Mouse (Mus musculus): ENCODE measurements around the gene Thap3. TPM values are rescaled to one million over a fixed set of nuclear protein-coding genes. Genes with fewer than 3 reads are reported as not detected.
A peak's percentile ranks its signal among the peaks of the same experiment; 100 is the strongest.

Gene Thap3
- polyA plus RNA-seq, 1 experiment = 2.4 TPM

DNA sequence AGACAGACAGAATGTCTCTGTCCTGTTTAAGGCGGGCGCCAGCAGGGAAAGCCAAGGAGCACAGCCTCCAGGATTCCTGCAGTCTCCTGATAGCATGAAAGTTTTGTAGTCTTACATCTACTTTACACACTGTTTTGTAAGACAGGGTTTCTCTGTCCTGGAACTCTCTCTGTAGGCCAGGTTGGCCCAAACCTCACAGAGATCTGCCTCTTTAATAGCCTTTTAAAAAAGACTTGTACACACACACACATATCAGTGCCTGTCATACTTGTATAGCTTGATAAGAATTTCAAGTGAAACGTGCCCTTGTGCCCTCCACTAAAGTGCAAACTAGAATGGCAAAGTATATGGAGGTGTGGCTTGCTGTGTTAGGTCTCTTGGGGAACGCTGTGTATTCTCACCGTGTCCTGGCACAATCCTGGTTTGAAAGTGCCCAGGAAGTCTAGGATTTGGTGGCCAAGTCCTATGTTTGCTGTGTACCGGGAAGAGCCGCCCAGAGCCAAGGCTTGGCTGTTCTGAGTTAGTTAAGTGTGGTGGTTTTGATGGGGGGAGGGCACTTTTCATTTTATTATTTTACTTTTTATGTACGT lies 22.5 kb upstream of the Thap3 start:
- no peak for TF ChIP-seq GATA1 (IDR thresholded peaks at IDR 0.05; ENCODE audit: low read length)
- no peak for TF ChIP-seq TAL1 (IDR thresholded peaks at IDR 0.05; ENCODE audit: low read length)
- H3K27me3 ChIP-seq (ENCODE audit: control insufficient read depth) = peaks cover 34% of the 10 kb centered on the region
- H3K4me3 ChIP-seq (replicated peaks) = peak overlapping the region; percentile 84
- H3K36me3 ChIP-seq (ENCODE audit: control insufficient read depth) = peaks cover 50% of the 10 kb centered on the region
- peaks cover 64% of the 10 kb centered on the region for H3K4me1 ChIP-seq (ENCODE audit: control insufficient read depth)
- no peaks in the 10 kb centered on the region for H3K9me3 ChIP-seq (ENCODE audit: control insufficient read depth, low read length)

DNA sequence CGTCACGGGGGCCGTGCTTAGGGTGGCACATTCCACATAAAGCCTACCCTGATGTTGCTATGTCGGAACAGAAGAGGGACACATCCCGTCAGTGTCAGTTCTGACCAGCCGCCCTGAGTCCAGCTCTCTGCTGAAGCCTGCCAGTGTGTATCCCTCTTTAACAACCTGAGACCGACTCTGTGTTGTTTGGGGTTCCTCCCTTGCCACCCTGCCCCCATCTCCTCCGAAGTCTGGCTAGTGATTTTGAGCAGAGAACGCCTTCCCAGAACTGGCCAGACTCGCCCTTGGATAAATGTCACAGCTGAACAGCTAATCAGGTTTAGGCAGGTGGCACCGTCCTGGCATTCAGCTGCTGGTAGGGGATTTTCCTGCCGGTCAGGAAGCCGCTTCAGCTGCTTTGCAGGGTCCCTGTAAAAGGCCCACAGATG lies 21.9 kb upstream of the Thap3 start:
- Histone ChIP-seq H3K4me3 (replicated peaks) (peak overlapping the region; percentile 84), H3K9me3 (ENCODE audit: control insufficient read depth, low read length) (no peaks in the 10 kb centered on the region), H3K36me3 (ENCODE audit: control insufficient read depth) (peaks cover 44% of the 10 kb centered on the region), H3K27me3 (ENCODE audit: control insufficient read depth) (peaks cover 34% of the 10 kb centered on the region), H3K4me1 (ENCODE audit: control insufficient read depth) (peaks cover 64% of the 10 kb centered on the region)
- TF ChIP-seq GATA1 (IDR thresholded peaks at IDR 0.05; ENCODE audit: low read length) (no peak), TAL1 (IDR thresholded peaks at IDR 0.05; ENCODE audit: low read length) (0 out of 3 replicates have a peak, but pooled peaks have one; percentile 19)

DNA sequence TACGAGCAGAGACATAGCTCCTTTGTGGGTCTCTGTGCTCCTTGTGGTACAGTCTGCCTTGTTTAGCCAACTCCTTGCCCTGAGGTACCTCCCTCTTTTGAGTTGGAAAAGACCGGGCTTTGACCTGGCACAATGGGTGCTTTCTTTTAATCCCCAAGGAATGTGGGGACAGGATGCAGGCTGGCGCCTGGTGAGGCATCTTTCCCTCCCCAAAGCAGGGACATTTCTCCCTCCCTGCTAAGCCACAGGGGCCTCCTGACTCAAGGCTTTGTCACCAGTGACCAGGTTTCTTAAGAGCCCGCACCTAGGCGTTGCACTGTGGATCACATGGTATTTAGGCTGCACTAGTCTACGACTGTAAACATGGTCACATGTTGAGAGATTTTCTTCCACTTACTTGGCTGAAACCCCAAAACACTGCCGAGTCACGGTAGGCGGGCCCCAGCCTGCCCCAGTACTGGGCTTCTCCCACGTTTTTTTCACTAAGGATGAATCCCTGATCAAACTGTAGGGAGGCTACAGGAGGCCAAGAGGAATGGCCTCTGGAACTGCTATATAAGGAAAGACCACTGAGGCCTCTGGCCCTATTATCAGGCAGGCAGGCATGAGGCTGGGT lies 21.4 kb upstream of the Thap3 start:
- Histone ChIP-seq H3K27me3 (ENCODE audit: control insufficient read depth) (peaks cover 34% of the 10 kb centered on the region), H3K9me3 (ENCODE audit: control insufficient read depth, low read length) (no peaks in the 10 kb centered on the region), H3K36me3 (ENCODE audit: control insufficient read depth) (peaks cover 39% of the 10 kb centered on the region), H3K4me3 (replicated peaks) (peak overlapping the region; percentile 84), H3K4me1 (ENCODE audit: control insufficient read depth) (peaks cover 66% of the 10 kb centered on the region)
- TF ChIP-seq GATA1 (IDR thresholded peaks at IDR 0.05; ENCODE audit: low read length) (no peak), TAL1 (IDR thresholded peaks at IDR 0.05; ENCODE audit: low read length) (no peak)

DNA sequence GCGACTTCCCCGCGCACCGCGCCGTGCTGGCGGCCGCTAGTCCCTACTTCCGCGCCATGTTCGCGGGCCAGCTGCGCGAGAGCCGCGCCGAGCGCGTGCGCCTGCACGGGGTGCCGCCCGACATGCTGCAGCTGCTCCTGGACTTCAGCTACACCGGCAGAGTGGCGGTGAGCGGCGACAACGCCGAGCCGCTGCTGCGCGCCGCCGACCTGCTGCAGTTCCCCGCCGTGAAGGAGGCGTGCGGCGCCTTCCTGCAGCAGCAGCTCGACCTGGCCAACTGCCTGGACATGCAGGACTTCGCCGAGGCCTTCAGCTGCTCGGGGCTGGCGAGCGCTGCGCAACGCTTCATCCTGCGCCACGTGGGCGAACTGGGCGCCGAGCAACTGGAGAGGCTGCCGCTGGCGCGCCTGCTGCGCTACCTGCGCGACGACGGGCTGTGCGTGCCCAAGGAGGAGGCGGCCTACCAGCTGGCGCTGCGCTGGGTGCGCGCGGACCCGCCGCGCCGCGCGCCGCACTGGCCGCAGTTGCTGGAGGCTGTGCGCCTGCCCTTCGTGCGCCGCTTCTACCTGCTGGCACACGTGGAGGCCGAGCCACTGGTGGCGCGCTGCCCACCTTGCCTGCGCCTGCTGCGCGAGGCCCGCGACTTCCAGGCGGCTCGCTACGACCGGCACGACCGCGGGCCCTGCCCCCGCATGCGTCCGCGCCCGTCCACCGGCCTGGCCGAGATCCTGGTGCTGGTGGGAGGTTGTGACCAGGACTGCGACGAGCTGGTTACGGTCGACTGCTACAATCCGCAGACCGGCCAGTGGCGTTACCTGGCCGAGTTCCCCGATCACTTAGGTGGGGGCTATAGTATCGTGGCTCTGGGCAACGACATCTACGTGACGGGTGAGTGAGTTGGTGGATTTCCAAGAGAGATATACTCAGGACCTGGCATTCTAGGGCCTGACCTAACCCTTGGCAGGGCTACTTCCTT lies 20.6 kb upstream of the Thap3 start:
- Histone ChIP-seq H3K4me3 (replicated peaks) (peak overlapping the region; percentile 84), H3K4me1 (ENCODE audit: control insufficient read depth) (peaks cover 66% of the 10 kb centered on the region), H3K36me3 (ENCODE audit: control insufficient read depth) (peaks cover 31% of the 10 kb centered on the region), H3K9me3 (ENCODE audit: control insufficient read depth, low read length) (peaks cover 2% of the 10 kb centered on the region; the same call in 1 of the 2 replicates), H3K27me3 (ENCODE audit: control insufficient read depth) (peaks cover 34% of the 10 kb centered on the region)
- TF ChIP-seq GATA1 (IDR thresholded peaks at IDR 0.05; ENCODE audit: low read length) (no peak), TAL1 (IDR thresholded peaks at IDR 0.05; ENCODE audit: low read length) (no peak)

DNA sequence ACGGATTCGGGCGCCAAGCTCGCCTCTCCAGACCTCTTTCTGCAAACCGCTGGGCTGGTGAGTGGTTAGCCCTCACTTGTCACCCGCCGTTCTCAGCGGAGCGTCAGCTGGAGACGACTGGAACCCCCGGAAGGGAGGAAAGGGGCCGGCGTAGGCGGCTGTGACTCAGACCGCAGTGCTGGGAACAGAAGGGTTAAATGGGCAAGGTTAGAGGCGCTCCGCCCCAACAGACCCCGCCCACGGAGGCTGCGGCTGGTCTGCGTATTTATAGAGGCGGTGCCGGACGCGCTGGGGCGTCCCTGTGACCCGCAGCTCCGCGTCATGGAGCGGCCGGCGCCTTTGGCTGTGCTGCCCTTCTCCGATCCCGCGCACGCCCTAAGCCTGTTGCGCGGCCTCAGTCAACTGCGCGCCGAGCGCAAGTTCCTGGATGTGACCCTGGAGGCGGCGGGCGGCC lies 19.9 kb upstream of the Thap3 start, which contains the start of gene Klhl21:
Gene Klhl21 (plus strand): TSS at position 182 of the 454 bp plus-strand sequence.
- H3K36me3 ChIP-seq (ENCODE audit: control insufficient read depth) = peaks cover 24% of the 10 kb centered on the region
- peaks cover 2% of the 10 kb centered on the region; the same call in 1 of the 2 replicates for H3K9me3 ChIP-seq (ENCODE audit: control insufficient read depth, low read length)
- peaks cover 34% of the 10 kb centered on the region for H3K27me3 ChIP-seq (ENCODE audit: control insufficient read depth)
- H3K4me1 ChIP-seq (ENCODE audit: control insufficient read depth) = peaks cover 62% of the 10 kb centered on the region
- TF ChIP-seq GATA1 (IDR thresholded peaks at IDR 0.05; ENCODE audit: low read length) = no peak
- no peak for TF ChIP-seq TAL1 (IDR thresholded peaks at IDR 0.05; ENCODE audit: low read length)
- peak within 1 kb of the TSS; percentile 84 for H3K4me3 ChIP-seq (replicated peaks)

DNA sequence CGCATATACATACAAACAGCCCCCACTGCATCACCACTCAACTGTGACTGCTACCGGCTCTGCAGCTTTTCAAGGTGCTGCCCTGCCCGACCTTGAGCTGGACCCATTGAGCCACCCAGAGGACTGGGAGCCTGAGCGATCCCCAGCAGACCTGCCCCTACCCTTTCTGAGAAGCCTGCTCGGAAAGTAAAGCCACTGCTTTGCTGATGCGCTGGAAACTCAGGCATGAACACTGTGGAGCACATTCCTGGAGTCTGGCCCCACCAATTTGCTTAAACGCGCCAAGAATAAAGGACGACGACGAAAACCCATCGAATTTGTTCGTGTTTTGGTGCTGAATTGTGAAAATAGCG lies 19.3 kb upstream of the Thap3 start:
- H3K36me3 ChIP-seq (ENCODE audit: control insufficient read depth) = peaks cover 18% of the 10 kb centered on the region
- TF ChIP-seq TAL1 (IDR thresholded peaks at IDR 0.05; ENCODE audit: low read length) (no peak), GATA1 (IDR thresholded peaks at IDR 0.05; ENCODE audit: low read length) (no peak)
- peaks cover 2% of the 10 kb centered on the region; the same call in 1 of the 2 replicates for H3K9me3 ChIP-seq (ENCODE audit: control insufficient read depth, low read length)
- H3K4me3 ChIP-seq (replicated peaks) = peak overlapping the region; percentile 84
- peaks cover 58% of the 10 kb centered on the region for H3K4me1 ChIP-seq (ENCODE audit: control insufficient read depth)
- H3K27me3 ChIP-seq (ENCODE audit: control insufficient read depth) = peaks cover 34% of the 10 kb centered on the region

DNA sequence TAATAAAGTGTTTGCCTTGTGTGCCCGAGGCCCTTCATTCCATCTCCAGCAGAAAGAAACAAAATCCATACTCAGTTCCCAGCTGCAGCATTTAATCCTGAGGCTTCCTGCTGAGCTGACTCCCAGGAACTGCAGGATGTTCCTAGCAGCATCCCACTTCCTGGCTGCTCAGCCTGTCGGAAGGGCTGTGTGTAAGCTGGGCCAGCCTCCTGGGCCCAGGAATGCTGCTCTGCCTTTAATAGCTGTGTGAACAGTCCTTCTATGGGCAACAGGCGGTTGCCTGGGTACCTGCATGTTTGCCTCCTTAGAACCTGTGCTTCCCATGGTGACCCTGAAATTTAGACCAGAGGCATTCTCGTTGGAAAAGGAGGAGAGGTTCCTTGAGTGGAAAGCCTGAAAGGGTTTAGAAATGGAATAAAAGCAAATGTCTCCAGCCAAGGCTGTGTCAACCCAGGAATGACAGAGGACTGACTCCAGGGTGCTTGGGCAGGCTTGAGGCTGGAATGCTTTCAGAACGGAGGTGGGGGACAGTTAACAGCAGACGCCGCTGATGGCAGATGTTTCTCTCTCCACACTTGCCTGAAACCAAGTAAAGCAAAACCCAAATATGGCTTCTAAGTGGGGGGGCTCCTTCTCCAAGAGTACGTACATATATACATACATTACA lies 18.8 kb upstream of the Thap3 start:
- H3K4me1 ChIP-seq (ENCODE audit: control insufficient read depth) = peaks cover 53% of the 10 kb centered on the region
- peaks cover 2% of the 10 kb centered on the region; the same call in 1 of the 2 replicates for H3K9me3 ChIP-seq (ENCODE audit: control insufficient read depth, low read length)
- H3K4me3 ChIP-seq (replicated peaks) = peak overlapping the region; percentile 84
- TF ChIP-seq TAL1 (IDR thresholded peaks at IDR 0.05; ENCODE audit: low read length) (no peak), GATA1 (IDR thresholded peaks at IDR 0.05; ENCODE audit: low read length) (no peak)
- H3K36me3 ChIP-seq (ENCODE audit: control insufficient read depth) = peaks cover 13% of the 10 kb centered on the region
- H3K27me3 ChIP-seq (ENCODE audit: control insufficient read depth) = peaks cover 34% of the 10 kb centered on the region

DNA sequence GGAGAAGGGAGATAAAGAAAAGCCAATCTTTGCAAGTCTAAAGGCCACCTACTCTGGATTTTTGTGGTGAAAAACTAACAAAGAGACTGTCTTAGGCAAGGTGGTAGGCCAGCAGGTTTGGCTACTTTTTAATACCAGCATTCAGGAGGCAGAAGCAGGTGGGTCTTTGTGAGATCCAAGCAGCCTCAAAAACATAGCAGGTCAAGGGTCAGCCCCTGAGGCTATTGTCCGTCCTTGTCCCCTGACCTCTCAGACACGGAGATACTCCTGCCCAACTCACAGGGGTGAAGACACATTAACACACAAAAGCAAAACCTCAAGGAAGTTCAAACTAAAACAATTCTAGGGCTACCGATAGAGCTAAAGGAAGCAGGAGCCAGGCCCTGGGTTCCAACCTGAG lies 18.0 kb upstream of the Thap3 start:
- no peak overlapping the region for H3K4me3 ChIP-seq (replicated peaks)
- peaks cover 5% of the 10 kb centered on the region for H3K36me3 ChIP-seq (ENCODE audit: control insufficient read depth)
- peaks cover 45% of the 10 kb centered on the region for H3K4me1 ChIP-seq (ENCODE audit: control insufficient read depth)
- peaks cover 34% of the 10 kb centered on the region for H3K27me3 ChIP-seq (ENCODE audit: control insufficient read depth)
- H3K9me3 ChIP-seq (ENCODE audit: control insufficient read depth, low read length) = peaks cover 2% of the 10 kb centered on the region; the same call in 1 of the 2 replicates
- TF ChIP-seq TAL1 (IDR thresholded peaks at IDR 0.05; ENCODE audit: low read length) (no peak), GATA1 (IDR thresholded peaks at IDR 0.05; ENCODE audit: low read length) (no peak)

Data from erythroblast, embryonic 14.5 days (primary cell).